Mouse (Mus musculus): ENCODE data around the gene Nudt13. TPM values are rescaled to one million over a fixed set of nuclear protein-coding genes. Genes with fewer than 3 reads are reported as not detected.

Nudt13 gene
- polyA plus RNA-seq (2015; fragmentation: Nextera tagmentation; extraction: Ambion mirVana), result 10.9 and 14.1 TPM in 2 replicates

DNA sequence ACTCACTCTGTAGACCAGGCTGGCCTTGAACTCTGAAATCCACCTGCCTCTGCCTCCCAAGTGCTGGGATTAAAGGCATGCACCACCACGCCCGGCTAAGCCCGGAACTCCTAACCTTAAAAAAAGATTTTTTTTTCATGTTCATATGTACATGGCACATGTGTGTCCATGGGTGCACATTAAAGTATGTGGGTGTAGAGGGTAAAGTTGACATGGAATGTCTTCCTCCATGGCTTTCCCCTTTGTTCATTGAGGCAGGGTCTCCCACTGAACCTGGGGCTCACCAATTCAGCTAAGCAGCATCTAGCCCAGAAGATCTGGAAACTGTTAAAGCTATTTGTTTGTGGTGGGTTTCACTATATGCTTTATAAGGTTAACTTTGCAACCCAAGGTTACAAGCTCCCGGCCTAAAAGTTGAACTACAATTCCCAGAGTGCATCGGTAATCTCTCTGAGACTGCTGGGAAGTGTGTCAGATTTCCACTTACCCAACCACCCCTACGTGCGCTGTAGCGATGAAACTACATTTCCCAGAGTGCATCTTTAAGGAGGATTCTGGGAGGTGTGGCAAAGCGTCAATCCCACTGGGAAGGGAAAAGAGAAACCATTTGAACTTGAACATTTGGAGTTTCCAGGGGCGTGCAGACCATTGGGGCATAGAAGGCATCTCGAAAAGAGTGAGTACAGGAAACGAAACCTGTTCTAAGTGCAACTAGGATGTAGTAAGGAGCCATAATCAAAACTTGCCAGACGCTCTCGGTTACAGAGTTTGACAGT is at the start of gene Nudt13:
Gene Nudt13 (plus strand): TSS at position 581 of the 776 bp plus-strand sequence.
- no peak for TF ChIP-seq CTCF (IDR thresholded peaks at IDR 0.05; ENCODE audit: low read depth)
- 22% methylated on average over 14 of the region's 14 CpGs for WGBS
- 0 out of 2 replicates have a peak, but pooled peaks cover 5% of the 10 kb centered on the region for H3K4me1 ChIP-seq (replicated peaks; ENCODE audit: insufficient read depth, low read length)
- H3K27me3 ChIP-seq (ENCODE audit: insufficient read depth, low read length), result no peaks in the 10 kb centered on the region
- H3K9me3 ChIP-seq (replicated peaks; ENCODE audit: low read length), result no peaks in the 10 kb centered on the region
- H3K4me3 ChIP-seq (replicated peaks; ENCODE audit: low read depth, low read length), result peak within 1 kb of the TSS; percentile 52
- no peaks in the 10 kb centered on the region for H3K36me3 ChIP-seq (ENCODE audit: insufficient read depth, low read length)
- DNase-seq (ENCODE audit: low spot score) (peak; percentile 99), ATAC-seq (replicated peaks; ENCODE audit: low FRiP score, low read depth) (peak; percentile 93)
- no peak within 1 kb of the TSS for H3K27ac ChIP-seq
- H3K9ac ChIP-seq (ENCODE audit: low read depth, low read length), result peak within 1 kb of the TSS; percentile 52
- H3K4me2 ChIP-seq (ENCODE audit: low read length), result peak within 1 kb of the TSS; percentile 65

- Histone ChIP-seq H3K9ac (ENCODE audit: low read depth, low read length) (no peak overlapping the region), H3K4me1 (replicated peaks; ENCODE audit: insufficient read depth, low read length) (no peaks in the 10 kb centered on the region), H3K4me3 (replicated peaks; ENCODE audit: low read depth, low read length) (no peak overlapping the region), H3K36me3 (ENCODE audit: insufficient read depth, low read length) (no peaks in the 10 kb centered on the region), H3K9me3 (replicated peaks; ENCODE audit: low read length) (no peaks in the 10 kb centered on the region), H3K4me2 (ENCODE audit: low read length) (no peak overlapping the region), H3K27me3 (ENCODE audit: insufficient read depth, low read length) (no peaks in the 10 kb centered on the region), H3K27ac (no peak overlapping the region)
- 51% methylated on average over 2 of the region's 2 CpGs for WGBS
- ATAC-seq (replicated peaks; ENCODE audit: low FRiP score, low read depth) (no peak), DNase-seq (ENCODE audit: low spot score) (no peak)
- TF ChIP-seq CTCF (IDR thresholded peaks at IDR 0.05; ENCODE audit: low read depth), result no peak
Measured at GRCm38 (mm10) chr14:20245318-20245717, 49.2 kb upstream of the Nudt13 start.

DNA sequence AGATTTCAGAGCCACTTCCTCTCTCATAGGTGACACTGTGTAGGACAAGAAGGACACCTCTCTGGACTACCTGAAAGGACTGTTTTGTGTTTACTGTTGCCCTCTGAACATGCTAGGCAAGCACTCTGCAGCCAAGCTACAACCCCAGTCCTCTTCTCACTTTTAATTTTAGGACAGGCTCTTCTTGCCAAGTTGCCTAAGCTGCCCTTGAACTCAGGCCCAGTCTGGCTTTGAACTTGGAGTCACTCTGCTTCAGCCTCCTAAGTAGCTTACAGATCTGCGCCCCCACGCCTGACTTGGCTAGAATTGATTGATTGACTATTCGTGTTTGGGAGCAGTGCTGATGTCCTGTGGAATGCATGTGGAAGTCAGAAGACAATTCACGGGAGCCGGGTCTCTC is 48.6 kb upstream of the Nudt13 start:
- no peak for TF ChIP-seq CTCF (IDR thresholded peaks at IDR 0.05; ENCODE audit: low read depth)
- Histone ChIP-seq H3K4me1 (replicated peaks; ENCODE audit: insufficient read depth, low read length) (no peaks in the 10 kb centered on the region), H3K36me3 (ENCODE audit: insufficient read depth, low read length) (no peaks in the 10 kb centered on the region), H3K4me3 (replicated peaks; ENCODE audit: low read depth, low read length) (no peak overlapping the region), H3K27me3 (ENCODE audit: insufficient read depth, low read length) (no peaks in the 10 kb centered on the region), H3K27ac (no peak overlapping the region), H3K4me2 (ENCODE audit: low read length) (no peak overlapping the region), H3K9ac (ENCODE audit: low read depth, low read length) (no peak overlapping the region), H3K9me3 (replicated peaks; ENCODE audit: low read length) (no peaks in the 10 kb centered on the region)
- DNase-seq (ENCODE audit: low spot score), result no peak
- 79% methylated on average over 5 of the region's 5 CpGs for WGBS
- ATAC-seq (replicated peaks; ENCODE audit: low FRiP score, low read depth), result no peak

- Histone ChIP-seq H3K4me3 (replicated peaks; ENCODE audit: low read depth, low read length) (no peak overlapping the region), H3K27ac (no peak overlapping the region), H3K36me3 (ENCODE audit: insufficient read depth, low read length) (no peaks in the 10 kb centered on the region), H3K9ac (ENCODE audit: low read depth, low read length) (no peak overlapping the region), H3K4me2 (ENCODE audit: low read length) (no peak overlapping the region), H3K27me3 (ENCODE audit: insufficient read depth, low read length) (no peaks in the 10 kb centered on the region), H3K4me1 (replicated peaks; ENCODE audit: insufficient read depth, low read length) (no peaks in the 10 kb centered on the region), H3K9me3 (replicated peaks; ENCODE audit: low read length) (no peaks in the 10 kb centered on the region)
- 34% methylated on average over 11 of the region's 11 CpGs for WGBS
- ATAC-seq (replicated peaks; ENCODE audit: low FRiP score, low read depth), result no peak
- TF ChIP-seq CTCF (IDR thresholded peaks at IDR 0.05; ENCODE audit: low read depth), result no peak
- no peak for DNase-seq (ENCODE audit: low spot score)
Measured at GRCm38 (mm10) chr14:20246811-20247266, 47.7 kb upstream of the Nudt13 start.

- Histone ChIP-seq H3K4me2 (ENCODE audit: low read length) (no peak overlapping the region), H3K9ac (ENCODE audit: low read depth, low read length) (no peak overlapping the region), H3K4me1 (replicated peaks; ENCODE audit: insufficient read depth, low read length) (no peaks in the 10 kb centered on the region), H3K9me3 (replicated peaks; ENCODE audit: low read length) (no peaks in the 10 kb centered on the region), H3K4me3 (replicated peaks; ENCODE audit: low read depth, low read length) (no peak overlapping the region), H3K27ac (no peak overlapping the region), H3K27me3 (ENCODE audit: insufficient read depth, low read length) (no peaks in the 10 kb centered on the region), H3K36me3 (ENCODE audit: insufficient read depth, low read length) (no peaks in the 10 kb centered on the region)
- no peak for TF ChIP-seq CTCF (IDR thresholded peaks at IDR 0.05; ENCODE audit: low read depth)
- DNase-seq (ENCODE audit: low spot score) (no peak), ATAC-seq (replicated peaks; ENCODE audit: low FRiP score, low read depth) (no peak)
- WGBS, result 97% methylated on average over 3 of the region's 3 CpGs
Measured at GRCm38 (mm10) chr14:20248001-20248400, 46.5 kb upstream of the Nudt13 start.

DNA sequence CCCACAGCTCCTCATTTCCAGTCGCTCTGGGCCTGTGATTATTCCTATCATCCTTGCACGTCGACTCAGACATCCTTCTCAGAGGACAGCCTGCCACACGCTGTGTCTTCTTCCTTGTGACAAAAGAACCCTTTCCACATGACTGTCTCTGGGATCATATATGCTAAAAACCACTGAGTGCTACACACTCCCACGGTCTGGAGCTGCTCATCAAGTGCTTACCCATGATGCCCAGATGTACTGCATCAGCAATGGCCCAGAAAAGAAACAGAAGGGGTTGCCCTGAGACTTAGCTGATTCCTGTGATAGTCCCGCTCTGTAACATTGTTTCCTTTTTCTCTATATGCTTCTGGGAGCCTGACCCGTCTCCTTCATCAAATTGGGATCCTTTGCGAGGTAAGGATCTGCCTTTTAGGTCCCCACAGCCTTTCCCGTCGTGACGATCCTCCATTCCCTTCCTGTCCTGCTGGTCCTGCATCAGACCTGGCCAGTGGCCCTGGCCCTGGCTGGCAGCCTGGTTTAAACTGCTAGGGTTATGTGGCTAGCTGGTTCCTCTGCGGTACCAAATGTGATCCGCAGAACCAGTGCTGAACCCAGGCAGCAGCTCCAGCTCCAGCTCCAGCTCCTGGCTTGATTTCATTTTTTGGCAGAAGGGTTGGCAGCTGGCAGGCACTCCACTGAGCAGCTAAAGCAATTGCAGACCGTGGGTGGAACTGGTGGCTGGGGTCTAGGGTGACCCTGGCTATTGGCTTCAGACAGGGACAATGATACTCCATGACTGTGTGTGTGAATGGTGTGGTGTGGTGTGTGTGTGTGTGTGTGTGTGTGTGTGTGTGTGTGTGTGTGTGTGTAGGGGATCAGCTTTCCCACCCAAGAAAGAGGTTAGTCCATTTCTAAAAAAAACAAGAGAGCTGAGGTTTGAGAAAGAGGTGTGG is 44.0 kb upstream of the Nudt13 start:
- Histone ChIP-seq H3K4me2 (ENCODE audit: low read length) (no peak overlapping the region), H3K9ac (ENCODE audit: low read depth, low read length) (no peak overlapping the region), H3K4me3 (replicated peaks; ENCODE audit: low read depth, low read length) (no peak overlapping the region), H3K4me1 (replicated peaks; ENCODE audit: insufficient read depth, low read length) (no peaks in the 10 kb centered on the region), H3K27me3 (ENCODE audit: insufficient read depth, low read length) (no peaks in the 10 kb centered on the region), H3K9me3 (replicated peaks; ENCODE audit: low read length) (no peaks in the 10 kb centered on the region), H3K27ac (no peak overlapping the region), H3K36me3 (ENCODE audit: insufficient read depth, low read length) (no peaks in the 10 kb centered on the region)
- 67% methylated on average over 14 of the region's 14 CpGs for WGBS
- TF ChIP-seq CTCF (IDR thresholded peaks at IDR 0.05; ENCODE audit: low read depth), result no peak
- no peak for DNase-seq (ENCODE audit: low spot score)
- no peak for ATAC-seq (replicated peaks; ENCODE audit: low FRiP score, low read depth)

All from kidney, postnatal 0 days (tissue).